Mouse (Mus musculus) thymus, adult 2 months (tissue): Measurements from ENCODE around the gene Mmp21. TPM values are rescaled to one million over a fixed set of nuclear protein-coding genes. Genes with fewer than 3 reads are reported as not detected.

Experiments
- DNase-seq: peaks from one replicate; pipeline ENCODE4 v3.0.0; 2021
- H3K27ac ChIP-seq: fragments of 200-500 bp; 2 replicates; pipeline ENCODE4 v1.5.1; 2012; ENCODE audit warnings: low read length, control low read depth; ENCODE audit not compliant: control insufficient read depth, insufficient read depth
- H3K27me3 ChIP-seq: fragments of 200-500 bp; 2 replicates; pipeline ENCODE4 v1.6.1; 2012; ENCODE audit warnings: mild to moderate bottlenecking, low read length, moderate library complexity, mixed read lengths; ENCODE audit not compliant: control insufficient read depth, insufficient read depth
- H3K36me3 ChIP-seq: fragments of 200-500 bp; 2 replicates; pipeline ENCODE4 v1.6.1; 2012; ENCODE audit warnings: mild to moderate bottlenecking, low read length, moderate library complexity; ENCODE audit not compliant: control insufficient read depth, insufficient read depth
- H3K4me1 ChIP-seq: fragments of 200-500 bp; replicated peaks from 2 replicates; pipeline ENCODE4 v1.6.1; 2012; ENCODE audit warnings: low read length; ENCODE audit not compliant: control insufficient read depth, insufficient read depth
- H3K4me3 ChIP-seq: fragments of 200-500 bp; 2 replicates; pipeline ENCODE4 v1.5.1; 2012; ENCODE audit warnings: mild to moderate bottlenecking, low read length, control low read depth, moderate library complexity; ENCODE audit not compliant: control insufficient read depth, insufficient read depth
- CTCF ChIP-seq: fragments of 200-500 bp; IDR thresholded peaks from 2 replicates; pipeline ENCODE4 v1.5.1; 2012; ENCODE audit warnings: mild to moderate bottlenecking, control low read depth, low read length, moderate library complexity, borderline replicate concordance; ENCODE audit not compliant: control insufficient read depth, poor library complexity, insufficient read depth; ENCODE audit errors: extremely low read depth
- POLR2A ChIP-seq: fragments of 200-500 bp; IDR thresholded peaks from 2 replicates; pipeline ENCODE4 v1.6.1; 2012; ENCODE audit warnings: mild to moderate bottlenecking, low read length, control low read depth, moderate library complexity; ENCODE audit not compliant: control insufficient read depth, poor library complexity, insufficient read depth; ENCODE audit errors: extremely low read depth
- WGBS: fragments of 180-500 bp; shearing (Covaris S2); methylation state at CpG from one replicate; pipeline ENCODE4 v1.1.7; 2018; 5-methylcytosine and 5-hydroxymethylcytosine counted together
- polyA plus RNA-seq: library from polyadenylated mRNA; depleted of rRNA; stranded (reverse); fragments of >200 nt; gene quantifications from 2 replicates; pipeline ENCODE4 v1.2.3, GENCODE M21; 2012

The Mmp21 gene
- polyA plus RNA-seq, 1 experiment = not detected

- WGBS = 96% methylated on average over 1 of the region's 1 CpGs
- Histone ChIP-seq H3K4me3 (no peak overlapping the region), H3K27me3 (no peaks in the 10 kb centered on the region), H3K27ac (no peak overlapping the region), H3K4me1 (no peaks in the 10 kb centered on the region), H3K36me3 (peaks cover 78% of the 10 kb centered on the region)
- no peak for DNase-seq
- TF ChIP-seq CTCF (no peak), POLR2A (no peak)
Measured at GRCm38 (mm10) chr7:133669071-133669470, 10.8 kb downstream of the Mmp21 start.

GRCm38 (mm10) chr7:133662467-133662866 is 17.4 kb downstream of the Mmp21 start:
- 97% methylated on average over 1 of the region's 1 CpGs for WGBS
- DNase-seq = no peak
- H3K36me3 ChIP-seq = peaks cover 97% of the 10 kb centered on the region
- no peak for TF ChIP-seq CTCF
- no peak for TF ChIP-seq POLR2A
- no peaks in the 10 kb centered on the region for H3K4me1 ChIP-seq
- H3K4me3 ChIP-seq = no peak overlapping the region
- no peaks in the 10 kb centered on the region for H3K27me3 ChIP-seq
- H3K27ac ChIP-seq = no peak overlapping the region

GRCm38 (mm10) chr7:133645716-133646115 is 34.1 kb downstream of the Mmp21 start:
- WGBS = 72% methylated on average over 6 of the region's 6 CpGs
- Histone ChIP-seq H3K27me3 (no peaks in the 10 kb centered on the region), H3K4me3 (no peak overlapping the region), H3K36me3 (peaks cover 93% of the 10 kb centered on the region), H3K27ac (no peak overlapping the region), H3K4me1 (no peaks in the 10 kb centered on the region)
- TF ChIP-seq POLR2A = no peak
- no peak for TF ChIP-seq CTCF
- DNase-seq = no peak

DNA sequence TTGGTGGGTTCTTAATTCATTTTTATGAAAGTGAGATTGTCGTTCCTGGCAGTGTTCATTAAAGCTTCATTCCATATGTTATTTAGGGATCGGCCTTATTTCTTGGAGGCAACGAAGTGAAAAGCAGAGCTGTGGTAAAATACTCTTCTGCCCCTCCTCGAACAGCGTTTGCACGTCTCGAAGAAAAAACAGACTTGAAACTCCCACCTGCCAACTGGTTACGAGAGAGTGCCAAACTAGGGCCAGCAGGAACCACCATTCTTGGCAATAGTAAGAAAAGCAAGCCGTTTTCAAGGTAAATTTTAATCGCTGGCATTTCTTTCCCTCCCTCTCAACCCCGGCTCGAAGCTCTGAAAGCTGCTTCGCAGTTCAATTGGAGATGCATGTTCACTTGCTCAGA is 41.0 kb downstream of the Mmp21 start:
- 95% methylated on average over 13 of the region's 13 CpGs for WGBS
- no peak overlapping the region for H3K27ac ChIP-seq

DNA sequence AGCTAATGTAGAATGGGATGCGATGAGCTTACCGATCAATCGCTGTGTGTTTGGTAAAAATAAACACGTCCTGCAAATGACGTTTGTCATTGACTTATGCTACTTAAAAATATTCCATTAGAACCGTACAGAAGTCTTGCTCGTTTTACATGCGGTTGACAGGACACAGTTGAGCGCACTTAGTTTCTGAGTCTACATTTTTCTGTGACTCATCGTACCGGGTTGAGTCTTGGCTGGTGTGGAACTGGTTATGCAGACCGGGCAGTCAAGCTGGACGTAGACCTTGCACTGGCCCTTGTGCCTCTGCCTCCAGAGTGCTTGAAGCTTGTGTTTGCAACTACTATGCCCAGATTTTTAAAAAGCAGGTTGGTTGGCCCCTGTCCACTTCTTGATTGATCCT is 41.6 kb downstream of the Mmp21 start:
- TF ChIP-seq POLR2A = no peak
- TF ChIP-seq CTCF = no peak
- Histone ChIP-seq H3K36me3 (peaks cover 25% of the 10 kb centered on the region), H3K4me3 (peak overlapping the region; percentile 73), H3K4me1 (peaks cover 6% of the 10 kb centered on the region), H3K27ac (no peak overlapping the region), H3K27me3 (no peaks in the 10 kb centered on the region)
- no peak for DNase-seq
- 9% methylated on average over 13 of the region's 13 CpGs for WGBS

More for the DNA sequence above, 41.0 kb downstream of the Mmp21 start:
- H3K4me1 ChIP-seq = peaks cover 6% of the 10 kb centered on the region
- no peak for DNase-seq
- H3K36me3 ChIP-seq = peaks cover 29% of the 10 kb centered on the region
- no peak overlapping the region for H3K4me3 ChIP-seq
- TF ChIP-seq CTCF (no peak), POLR2A (no peak)
- no peaks in the 10 kb centered on the region for H3K27me3 ChIP-seq

DNA sequence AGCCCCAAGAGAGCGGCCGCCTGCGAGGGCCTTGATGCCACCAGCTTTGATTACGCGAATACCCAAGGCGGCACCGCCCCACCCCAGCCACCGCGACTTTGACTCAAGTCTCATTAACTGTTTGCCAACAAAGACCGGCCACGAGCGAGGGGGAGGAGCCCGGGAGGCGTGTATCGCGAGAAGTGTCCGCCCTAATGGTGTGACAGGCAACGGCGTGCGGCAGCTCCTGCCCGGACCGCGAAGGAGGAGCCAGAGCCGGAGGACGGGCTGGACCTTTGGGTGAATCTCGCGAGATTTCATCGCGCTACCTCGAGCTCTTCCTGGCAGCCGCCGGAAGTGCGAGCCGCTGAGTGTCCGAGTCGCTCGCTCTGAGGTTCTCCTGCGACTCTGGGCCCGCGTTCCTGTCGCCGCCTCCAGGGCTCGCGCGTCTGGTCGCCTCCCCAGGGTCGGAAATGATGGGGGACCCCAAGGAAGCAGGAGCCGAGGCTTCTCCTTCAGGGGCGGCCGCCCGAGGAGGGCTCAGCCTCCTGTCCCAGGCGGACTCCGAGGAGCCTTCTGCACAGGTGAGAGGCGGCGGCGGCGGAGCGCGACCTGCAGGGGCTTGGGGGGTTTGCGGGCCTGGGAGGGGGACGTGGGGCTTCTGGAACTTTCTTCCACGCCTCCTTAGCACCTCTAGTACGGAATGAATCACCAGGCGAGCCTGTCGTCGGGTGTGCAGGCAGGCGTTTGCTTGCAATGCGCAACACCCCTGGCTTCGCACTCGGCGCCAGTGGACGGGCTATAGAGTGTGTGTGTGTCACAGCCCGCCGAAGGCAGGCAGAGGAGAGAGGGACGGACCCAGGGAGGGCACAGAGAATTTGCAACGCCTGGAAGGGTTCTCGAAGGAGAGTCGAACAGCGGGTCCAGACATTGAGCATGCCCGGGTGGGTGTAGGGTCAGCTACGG is 42.2 kb downstream of the Mmp21 start, which contains the start of gene Edrf1:
Gene Edrf1 (plus strand): TSS at position 183 of the 945 bp plus-strand sequence.
- no peaks in the 10 kb centered on the region for H3K27me3 ChIP-seq
- peak; percentile 91 for DNase-seq
- peaks cover 6% of the 10 kb centered on the region for H3K4me1 ChIP-seq
- TF ChIP-seq POLR2A (peak; percentile 80; the same call in 1 of the 2 replicates), CTCF (0 out of 2 replicates have a peak, but pooled peaks have one; percentile 7)
- H3K27ac ChIP-seq = peak within 1 kb of the TSS; percentile 38
- under 1% methylated on average over 81 of the region's 81 CpGs for whole genome bisulfite sequencing
- peaks cover 19% of the 10 kb centered on the region for H3K36me3 ChIP-seq
- peak within 1 kb of the TSS; percentile 73 for H3K4me3 ChIP-seq
